Mouse (Mus musculus): ENCODE measurements around the gene Gm49383.

- no peak for TF ChIP-seq CTCF (IDR thresholded peaks at IDR 0.05; ENCODE audit: low read depth)
- TF ChIP-seq EP300 (IDR thresholded peaks at IDR 0.05; ENCODE audit: low read depth) = no peak
Observed at GRCm38 (mm10) chr12:69215000-69215785, 18.3 kb upstream of the Gm49383 start.

All from liver, postnatal 0 days (tissue).